Mouse (Mus musculus) cerebellum, adult (tissue): Measurements from ENCODE around the gene Psmb5.

Experiments used
- ATAC-seq: cut with Nextera tagmentation; 2 replicates; pipeline ENCODE4 v1.9.2; 2017; ENCODE audit warnings: mild to moderate bottlenecking, moderate library complexity, mixed read lengths; ENCODE audit not compliant: insufficient number of reproducible peaks, low FRiP score, low TSS enrichment

Psmb5 gene

DNA sequence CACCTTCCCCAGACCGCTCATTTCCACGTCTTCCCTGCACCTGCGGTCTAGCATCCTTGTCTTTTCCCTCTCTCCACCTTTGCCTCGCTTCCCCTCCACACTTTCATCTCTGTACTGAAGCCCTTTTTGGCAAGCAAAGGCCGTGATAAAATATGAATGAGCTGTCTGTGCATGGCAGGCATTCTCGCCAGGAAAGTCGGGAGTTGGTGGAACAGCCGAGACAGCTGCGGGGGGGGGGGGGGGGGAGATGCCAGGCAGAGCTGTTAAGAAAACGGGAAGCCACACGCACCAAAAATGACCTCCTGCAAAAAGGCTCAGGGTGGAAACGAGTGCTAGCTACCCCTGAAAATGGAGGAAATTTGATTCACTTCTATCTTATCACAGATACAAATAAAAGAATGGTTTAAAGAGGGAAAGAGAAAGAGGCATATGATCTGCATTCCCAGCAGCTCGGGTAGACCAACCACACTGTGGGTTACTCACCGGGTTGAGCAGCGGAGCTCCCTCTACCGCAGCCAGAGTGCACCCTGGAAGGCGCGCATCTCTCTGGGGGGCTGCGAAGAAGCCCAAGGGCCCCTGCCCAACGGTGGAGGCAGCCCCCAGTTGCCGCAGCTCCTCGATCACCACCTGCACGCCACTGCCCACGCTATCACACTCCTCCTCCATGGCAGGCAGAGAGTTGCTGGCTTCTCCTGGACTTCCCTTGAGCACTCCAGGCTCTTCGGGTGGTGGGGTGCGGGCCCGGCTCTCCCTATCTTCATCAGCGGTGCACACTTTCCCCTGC lies 23.0 kb downstream of the Psmb5 start:
- ATAC-seq: no peak

GRCm38 (mm10) chr14:54594055-54594454 lies 23.8 kb downstream of the Psmb5 start:
- ATAC-seq: no peak

GRCm38 (mm10) chr14:54592319-54592934 lies 25.4 kb downstream of the Psmb5 start:
- no peak for ATAC-seq

DNA sequence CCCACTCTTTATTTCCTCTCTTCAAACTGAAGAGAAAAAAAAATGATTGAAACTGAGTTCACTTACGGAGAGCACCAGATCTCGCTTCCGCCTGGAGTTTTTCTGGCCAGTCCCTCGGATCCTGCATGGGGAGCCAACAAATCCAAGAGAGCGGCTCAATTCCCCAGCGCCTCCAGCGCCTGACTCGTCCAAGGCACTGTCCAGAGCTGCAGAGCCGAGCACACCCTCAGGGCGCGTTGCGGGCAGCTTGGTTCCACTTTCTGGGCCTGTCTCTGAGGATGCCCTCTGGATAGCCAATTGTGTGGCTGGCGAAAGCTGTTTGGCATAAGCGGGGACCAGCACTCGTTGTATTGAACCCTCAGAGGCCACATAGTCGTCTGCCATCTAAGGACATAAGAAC lies 26.8 kb downstream of the Psmb5 start:
- ATAC-seq: no peak

- ATAC-seq: no peak
Observed at GRCm38 (mm10) chr14:54583681-54584338, 34.0 kb downstream of the Psmb5 start.

GRCm38 (mm10) chr14:54582536-54582935 lies 35.3 kb downstream of the Psmb5 start:
- ATAC-seq: no peak

DNA sequence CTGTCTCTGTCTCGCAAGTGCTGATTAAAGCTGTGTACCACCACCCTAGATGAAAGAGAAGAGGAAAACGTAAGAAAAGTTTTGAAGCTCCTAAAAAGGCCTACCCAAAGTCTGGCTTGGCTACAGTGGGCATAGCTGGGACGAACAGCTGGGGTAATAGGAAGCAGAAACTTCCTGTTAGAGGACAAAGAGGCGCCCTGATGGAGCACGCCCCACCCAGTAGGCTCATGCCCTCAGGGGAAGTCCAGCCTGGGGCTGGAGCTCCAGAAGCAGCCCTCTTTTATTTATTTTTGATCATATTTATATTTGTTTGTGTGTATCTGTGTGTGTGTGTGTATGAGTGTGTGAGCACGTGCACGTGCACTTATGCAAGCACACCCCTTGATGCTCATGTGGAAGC lies 38.2 kb downstream of the Psmb5 start:
- ATAC-seq: no peak

DNA sequence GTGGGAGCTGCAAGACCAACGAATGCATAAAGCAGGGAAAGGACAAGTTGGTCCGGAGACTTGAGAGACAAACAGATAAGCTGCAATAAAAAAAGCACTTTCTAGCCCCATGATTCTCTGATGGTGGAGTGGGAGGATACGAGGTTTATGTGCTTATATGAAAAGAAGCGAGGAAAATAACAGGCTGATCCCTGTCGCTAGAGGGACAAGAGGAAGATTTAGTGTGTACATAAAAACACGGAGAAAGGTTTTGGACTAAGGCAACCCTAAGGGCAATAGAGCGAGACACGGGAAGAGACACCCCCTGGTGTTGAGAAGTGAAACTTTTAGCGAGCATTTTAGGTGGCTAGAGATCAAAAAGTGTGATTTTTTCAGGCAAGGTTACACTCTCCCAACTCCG lies 39.8 kb downstream of the Psmb5 start:
- ATAC-seq: no peak

- no peak for ATAC-seq
Observed at GRCm38 (mm10) chr14:54577089-54577982, 40.5 kb downstream of the Psmb5 start, which contains the start of gene Ajuba. Ajuba (minus strand) TSS chr14:54577558.

- no peak for ATAC-seq
Observed at GRCm38 (mm10) chr14:54576241-54577088, 41.4 kb downstream of the Psmb5 start.

GRCm38 (mm10) chr14:54575631-54576030 lies 42.2 kb downstream of the Psmb5 start:
- no peak for ATAC-seq

DNA sequence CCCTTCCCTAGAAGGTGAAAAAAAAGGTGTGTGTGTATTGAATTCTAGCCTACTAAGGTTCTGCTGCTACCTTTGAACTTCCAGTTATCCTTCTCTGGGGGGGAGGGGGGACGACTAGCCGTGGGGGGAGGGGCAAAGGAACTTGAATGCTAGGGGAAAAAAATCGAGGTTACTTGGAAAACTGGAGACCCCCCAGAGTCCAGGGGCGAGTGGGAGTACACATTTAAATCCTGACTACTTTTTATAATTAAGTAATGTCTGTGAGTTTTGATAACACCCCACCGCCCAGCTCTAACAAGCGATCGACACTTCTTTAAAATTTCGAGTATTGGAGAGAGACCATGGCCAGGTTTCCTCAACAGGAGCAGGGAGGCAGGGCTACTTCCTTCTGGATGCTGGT lies 42.8 kb downstream of the Psmb5 start:
- ATAC-seq: no peak

GRCm38 (mm10) chr14:54574253-54574652 lies 43.6 kb downstream of the Psmb5 start:
- ATAC-seq: no peak

DNA sequence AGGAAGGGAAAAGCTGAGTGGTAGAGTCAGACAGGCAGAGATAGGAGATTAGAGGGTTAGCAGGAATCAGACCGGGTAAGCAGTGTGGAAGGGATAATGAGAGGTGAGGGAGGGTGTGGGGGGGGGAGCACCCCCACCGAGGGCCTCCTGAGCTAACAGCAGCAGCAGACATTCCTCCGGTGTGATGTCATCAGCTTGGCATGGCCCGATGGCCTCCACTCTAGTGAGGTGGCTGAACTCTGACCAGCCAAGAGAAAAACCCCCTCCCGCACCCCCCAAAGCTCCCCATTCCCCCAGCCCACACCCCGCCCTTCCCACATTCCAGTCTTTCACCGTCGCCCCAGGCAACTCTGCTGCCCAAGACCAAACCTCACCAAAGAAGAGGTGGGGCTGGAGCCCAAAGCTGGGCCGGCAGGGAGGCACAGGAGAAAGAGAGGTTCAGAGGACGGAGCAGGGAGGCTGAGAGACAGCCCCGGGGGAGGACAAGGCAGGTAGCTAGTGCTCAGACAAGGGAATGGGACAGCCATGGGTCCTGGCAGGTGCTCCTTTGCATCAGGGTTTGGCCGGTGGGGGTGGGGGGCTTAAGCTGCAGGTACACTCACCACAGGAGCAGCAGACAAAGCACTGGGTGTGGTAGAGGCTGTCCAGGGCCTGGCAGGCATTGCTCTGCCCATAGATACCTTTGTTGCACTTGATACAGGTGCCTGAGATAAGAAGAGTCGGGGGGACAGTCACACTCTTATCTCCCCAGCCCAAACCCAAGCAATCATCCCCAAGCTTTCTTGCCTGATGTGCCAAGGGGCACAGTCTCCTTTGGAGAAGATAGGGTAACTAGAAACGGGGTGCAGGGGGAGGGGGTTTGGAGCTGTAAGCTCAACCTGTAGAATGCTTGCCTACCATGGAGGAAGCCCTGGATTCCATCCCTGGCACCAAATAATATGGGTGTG lies 44.8 kb downstream of the Psmb5 start:
- ATAC-seq: no peak

DNA sequence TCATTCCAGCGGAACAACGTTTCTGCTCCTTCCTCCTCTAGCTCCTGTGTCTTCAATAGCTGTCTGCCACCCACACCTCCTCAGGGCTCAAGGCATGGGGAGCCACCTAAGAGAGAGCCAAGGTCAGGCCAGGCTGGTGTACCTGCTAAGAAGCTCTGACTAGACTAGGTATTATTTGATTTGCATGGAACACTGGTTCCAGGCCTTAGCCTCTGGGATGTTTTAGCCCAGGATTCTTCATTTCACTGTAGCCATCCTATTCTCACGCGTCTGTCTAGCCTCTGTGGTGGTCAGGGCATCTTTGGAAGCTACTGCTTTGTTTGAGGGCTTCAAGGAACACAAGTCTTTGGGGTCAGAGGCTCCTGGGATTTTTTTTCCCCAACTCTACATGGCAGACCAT lies 45.7 kb downstream of the Psmb5 start:
- ATAC-seq: no peak

- no peak for ATAC-seq
Observed at GRCm38 (mm10) chr14:54569451-54570392, 48.1 kb downstream of the Psmb5 start.

GRCm38 (mm10) chr14:54568694-54569414 lies 49.0 kb downstream of the Psmb5 start:
- 0 out of 2 replicates have a peak, but pooled peaks have one; percentile 26 for ATAC-seq
